Mouse (Mus musculus) thymus, postnatal 0 days (tissue): ENCODE measurements around the gene Sgca. TPM values are rescaled to one million over a fixed set of nuclear protein-coding genes. Genes with fewer than 3 reads are reported as not detected.

Experiments used
- DNase-seq: peaks from one replicate; pipeline ENCODE4 v3.0.0-alpha.2; 2015; ENCODE audit warnings: low spot score
- polyA plus RNA-seq: library from polyadenylated mRNA; unstranded; fragments of >200 nt; fragmentation: Nextera tagmentation; extraction: Ambion mirVana; gene quantifications from 2 replicates; pipeline ENCODE4 v1.2.1, GENCODE M21; 2015

The Sgca gene
- polyA plus RNA-seq, 1 experiment from 2014 or later = 0.30 TPM

DNA sequence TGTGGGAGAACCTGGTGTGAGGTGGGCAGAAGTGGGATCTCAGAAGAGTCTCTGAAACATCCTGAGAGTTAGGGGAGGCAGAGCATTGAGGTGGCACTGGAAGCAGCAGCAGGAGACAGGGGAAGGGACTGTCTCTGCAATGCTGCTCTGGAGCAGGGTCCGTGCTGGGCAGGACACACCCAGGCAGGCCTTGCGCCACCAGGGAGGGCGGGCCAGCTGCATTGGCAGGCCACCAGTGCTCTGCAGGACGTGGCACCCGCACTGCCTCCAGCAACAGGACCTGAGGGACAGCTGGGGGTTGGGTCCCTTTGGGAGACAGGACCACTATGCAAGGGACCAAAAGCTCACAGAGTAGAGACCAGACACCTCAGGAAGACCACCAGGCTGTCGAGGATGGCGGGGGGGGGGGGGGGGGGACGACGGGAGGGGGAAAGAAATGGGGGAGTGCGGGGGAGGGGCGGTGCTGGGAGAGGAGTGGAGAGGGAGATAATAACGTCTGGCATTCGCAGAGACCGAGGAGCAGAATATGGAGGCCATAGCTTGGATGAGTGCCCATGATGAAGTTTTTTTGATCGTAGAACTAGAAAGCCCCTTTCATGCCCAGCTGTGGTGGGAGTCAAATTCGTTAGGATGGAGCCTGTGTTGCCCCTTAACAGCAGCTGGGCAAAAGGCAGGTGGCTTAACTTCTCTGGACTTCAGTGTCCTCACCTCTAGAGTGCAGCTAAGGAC is 60.3 kb downstream of the Sgca start:
- no peak for DNase-seq

DNA sequence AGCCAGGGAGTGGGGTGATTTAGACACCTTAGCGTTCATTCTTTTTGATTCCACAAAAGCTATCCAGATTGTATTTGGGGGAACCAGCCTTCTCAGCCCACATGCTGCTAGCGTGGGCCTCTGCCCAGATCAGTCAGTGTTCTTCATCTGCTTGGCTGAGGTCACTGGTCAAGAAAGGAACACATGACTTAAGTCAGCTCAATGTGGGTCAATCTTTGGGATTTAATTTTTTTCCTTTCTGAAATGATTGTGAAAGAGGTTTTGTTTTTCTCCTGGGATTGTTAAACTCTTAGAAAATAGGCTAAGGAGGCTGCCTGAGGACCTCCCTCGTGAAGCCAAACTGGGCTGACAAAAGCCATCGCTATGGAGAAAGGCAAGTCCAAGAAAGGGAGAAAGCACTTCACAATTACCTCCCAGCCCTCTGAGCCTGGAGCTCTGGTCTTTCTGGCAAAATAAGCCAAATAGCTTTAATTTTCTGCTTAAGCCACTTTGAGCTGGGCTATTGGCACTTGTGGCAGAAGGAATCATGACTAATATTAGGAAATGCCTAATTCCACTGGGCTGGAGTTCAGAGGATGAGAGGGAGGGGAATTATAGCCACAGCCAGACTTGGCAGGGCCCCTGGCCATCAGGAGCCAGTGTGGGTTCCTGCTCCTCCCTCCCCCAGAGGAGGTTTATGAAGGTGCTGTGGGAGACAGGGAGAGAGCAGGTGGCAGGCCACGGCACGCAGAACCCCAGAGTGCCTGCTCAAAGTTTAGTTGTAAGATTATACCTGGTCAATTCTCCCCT is 62.6 kb downstream of the Sgca start:
- no peak for DNase-seq

Other genes starting within 250 kb of the Sgca start
- 0.12 TPM in 1 of 2 replicates, not detected in the other for gene Cdc34b, start 234.5 kb downstream of the Sgca start, polyA plus RNA-seq
- gene Tmem92, start 193.6 kb downstream of the Sgca start, polyA plus RNA-seq = 0.18 and 0.21 TPM in 2 replicates
- gene Col1a1, start 40.1 kb downstream of the Sgca start, polyA plus RNA-seq = 64.3 and 68.9 TPM in 2 replicates
- gene Hils1, start 8.7 kb downstream of the Sgca start, polyA plus RNA-seq = not detected in 2 replicates
- 21.5 and 27.9 TPM in 2 replicates for gene Ppp1r9b, start 14.7 kb upstream of the Sgca start, polyA plus RNA-seq
- 6.7 and 7.0 TPM in 2 replicates for gene Samd14, start 33.6 kb upstream of the Sgca start, polyA plus RNA-seq
- 13.0 and 13.9 TPM in 2 replicates for gene Pdk2, start 65.0 kb upstream of the Sgca start, polyA plus RNA-seq
- gene Itga3, start 100.5 kb upstream of the Sgca start, polyA plus RNA-seq = 6.2 and 7.0 TPM in 2 replicates
- 0.33 and 0.45 TPM in 2 replicates for gene Dlx3, start 143.8 kb upstream of the Sgca start, polyA plus RNA-seq
- gene Dlx4, start 169.9 kb upstream of the Sgca start, polyA plus RNA-seq = 0.17 and 0.21 TPM in 2 replicates